ENCODE assay signal across 25 mouse cellular contexts in the genomic region with DNA sequence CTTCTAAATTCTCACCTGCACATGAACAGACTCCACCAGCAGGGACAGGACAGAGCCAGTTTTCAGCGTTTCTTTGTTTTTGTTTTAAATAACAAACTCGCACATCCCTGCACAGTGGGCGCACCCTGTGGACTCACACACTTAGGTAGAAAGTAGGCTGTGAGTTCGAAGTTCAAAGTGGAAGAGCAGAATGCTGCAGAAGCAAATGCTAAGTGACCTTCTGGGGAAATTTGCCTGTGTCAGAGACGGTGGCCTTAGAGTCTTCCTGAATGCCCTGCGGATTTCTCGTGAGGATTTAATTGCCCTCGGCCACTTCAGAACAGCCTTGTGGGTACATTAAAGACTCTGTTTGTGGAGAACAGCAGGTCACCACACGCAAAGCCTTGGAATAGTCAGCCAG. TPM values are rescaled to one million over a fixed set of nuclear protein-coding genes. Genes with fewer than 3 reads are reported as not detected.
A peak's percentile ranks its signal among the peaks of the same experiment; 100 is the strongest.
DNase-seq lines count a peak whose midpoint lies in the region; ATAC-seq and TF ChIP-seq lines count a peak whose summit lies in the region.
"Had no signal": no experiment of that assay in that cellular context is flagged by ENCODE, and none has a peak within 500 bp of the region (broad histone marks: within the 10 kb centered on the region; RNA-seq: fewer than 3 reads in every experiment).

No protein-coding gene starts in this region.

- ATAC-seq in hindbrain, embryonic 16.5 days = no peak
- ATAC-seq in forebrain, embryonic 12.5 days (ENCODE audit: low FRiP score) = no peak
- ATAC-seq in midbrain, embryonic 11.5 days (ENCODE audit: low FRiP score) = no peak
- no peak for ATAC-seq in kidney, embryonic 16.5 days (ENCODE audit: low FRiP score, low TSS enrichment)

- intact Hi-C loops in heart, postnatal 14 days (cut with DNase I) = no loop called here

- 3% methylated on average over 9 of the region's 9 CpGs for WGBS in hindbrain, embryonic 10.5 days
- WGBS in hindbrain, embryonic 16.5 days = 11% methylated on average over 9 of the region's 9 CpGs
- WGBS in forebrain, embryonic 12.5 days = 2% methylated on average over 9 of the region's 9 CpGs
- 2% methylated on average over 9 of the region's 9 CpGs for WGBS in midbrain, embryonic 11.5 days
- 4% methylated on average over 9 of the region's 9 CpGs for WGBS in kidney, embryonic 16.5 days

- peaks cover 76% of the 10 kb centered on the region for H3K4me1 ChIP-seq in hindbrain, embryonic 10.5 days (replicated peaks)
- H3K4me1 ChIP-seq in hindbrain, embryonic 16.5 days (ENCODE audit: control insufficient read depth, insufficient read depth, low read depth, low read length) = no peaks in the 10 kb centered on the region; the same call in none of the 2 replicates
- peaks cover 63% of the 10 kb centered on the region for H3K4me1 ChIP-seq in forebrain, embryonic 12.5 days
- H3K4me1 ChIP-seq in midbrain, embryonic 11.5 days (ENCODE audit: control insufficient read depth, insufficient read depth, low read length) = peaks cover 43% of the 10 kb centered on the region
- H3K4me1 ChIP-seq in kidney, embryonic 16.5 days (ENCODE audit: insufficient read depth, low read length) = peaks cover 7% of the 10 kb centered on the region
- H3K4me1 ChIP-seq: liver, embryonic 15.5 days had no signal

- no peaks in the 10 kb centered on the region for H3K9me3 ChIP-seq in hindbrain, embryonic 10.5 days
- H3K9me3 ChIP-seq in hindbrain, embryonic 16.5 days (ENCODE audit: control insufficient read depth, low read length) = no peaks in the 10 kb centered on the region
- H3K9me3 ChIP-seq in forebrain, embryonic 12.5 days = no peaks in the 10 kb centered on the region
- H3K9me3 ChIP-seq in midbrain, embryonic 11.5 days (ENCODE audit: control insufficient read depth, low read length) = no peaks in the 10 kb centered on the region
- no peaks in the 10 kb centered on the region for H3K9me3 ChIP-seq in kidney, embryonic 16.5 days (ENCODE audit: low read length)
- H3K9me3 ChIP-seq: heart, embryonic 13.5 days; hindbrain, embryonic 15.5 days; limb, embryonic 12.5 days; liver, embryonic 15.5 days; neural tube, embryonic 15.5 days had no signal

- no peak; the same call in 1 of the 2 replicates for TF ChIP-seq CTCF in brain, embryonic 14.5 days (IDR thresholded peaks at IDR 0.05; ENCODE audit: borderline replicate concordance, extremely low read depth, insufficient read depth, insufficient read length)

- DNase-seq in hindbrain, embryonic 10.5 days (ENCODE audit: low spot score) = no peak
- DNase-seq in brain, embryonic 14.5 days (ENCODE audit: low read depth) = peak; percentile 77
- DNase-seq in midbrain, embryonic 11.5 days (ENCODE audit: low spot score, missing footprints) = peak; percentile 90
- DNase-seq in urinary bladder, adult 18-20 months (ENCODE audit: low spot score in 2 of 2) = no peak
- DNase-seq in heart, postnatal 14 days = no peak
- DNase-seq: cerebellum, adult 11-12 months; kidney, adult 18-20 months; kidney, postnatal 36 days; lung, postnatal 36 days; spleen, adult 18-20 months; thymus, postnatal 14 days had no signal

- peak overlapping the region; percentile 94 for H3K27ac ChIP-seq in hindbrain, embryonic 10.5 days
- no peak overlapping the region for H3K27ac ChIP-seq in hindbrain, embryonic 16.5 days (ENCODE audit: low read depth, low read length)
- peak overlapping the region; percentile 97 for H3K27ac ChIP-seq in forebrain, embryonic 12.5 days
- peak overlapping the region; percentile 91 for H3K27ac ChIP-seq in midbrain, embryonic 11.5 days (ENCODE audit: low read depth, low read length)
- H3K27ac ChIP-seq in kidney, embryonic 16.5 days (ENCODE audit: low read length) = no peak overlapping the region
- H3K27ac ChIP-seq: heart, embryonic 13.5 days; limb, embryonic 12.5 days; liver, embryonic 15.5 days; neural tube, embryonic 15.5 days had no signal

- H3K36me3 ChIP-seq in hindbrain, embryonic 10.5 days = peaks cover 3% of the 10 kb centered on the region
- no peaks in the 10 kb centered on the region for H3K36me3 ChIP-seq in hindbrain, embryonic 16.5 days (ENCODE audit: control insufficient read depth, insufficient read depth, low read length)
- no peaks in the 10 kb centered on the region; the same call in 1 of the 2 replicates for H3K36me3 ChIP-seq in forebrain, embryonic 12.5 days (replicated peaks)
- no peaks in the 10 kb centered on the region for H3K36me3 ChIP-seq in midbrain, embryonic 11.5 days (ENCODE audit: control insufficient read depth, insufficient read depth, low read length)
- H3K36me3 ChIP-seq in kidney, embryonic 16.5 days (ENCODE audit: insufficient read depth, low read length) = no peaks in the 10 kb centered on the region
- H3K36me3 ChIP-seq: heart, embryonic 13.5 days; hindbrain, embryonic 15.5 days; limb, embryonic 12.5 days; liver, embryonic 15.5 days; neural tube, embryonic 15.5 days had no signal

- no peak overlapping the region for H3K4me2 ChIP-seq in hindbrain, embryonic 16.5 days (ENCODE audit: low read length)
- H3K4me2 ChIP-seq in forebrain, embryonic 12.5 days = peak overlapping the region; percentile 82
- peak overlapping the region; percentile 83 for H3K4me2 ChIP-seq in midbrain, embryonic 11.5 days
- no peak overlapping the region for H3K4me2 ChIP-seq in kidney, embryonic 16.5 days (replicated peaks; ENCODE audit: low read depth, low read length)
- H3K4me2 ChIP-seq: heart, embryonic 13.5 days; limb, embryonic 12.5 days; liver, embryonic 15.5 days had no signal

- no peak for TF ChIP-seq POLR2A in brain, embryonic 14.5 days (IDR thresholded peaks at IDR 0.05; ENCODE audit: borderline replicate concordance, extremely low read depth, insufficient read depth, insufficient read length, poor library complexity, severe bottlenecking)

- H3K9ac ChIP-seq in hindbrain, embryonic 16.5 days (ENCODE audit: low read depth, low read length) = no peak overlapping the region
- peak overlapping the region; percentile 86; the same call in 1 of the 2 replicates for H3K9ac ChIP-seq in forebrain, embryonic 12.5 days
- H3K9ac ChIP-seq in midbrain, embryonic 11.5 days (ENCODE audit: low read length) = peak overlapping the region; percentile 85
- H3K9ac ChIP-seq in kidney, embryonic 16.5 days (replicated peaks; ENCODE audit: low read length) = no peak overlapping the region
- H3K9ac ChIP-seq: heart, embryonic 13.5 days; hindbrain, embryonic 15.5 days; limb, embryonic 12.5 days; liver, embryonic 15.5 days; neural tube, embryonic 15.5 days had no signal

- peaks cover 86% of the 10 kb centered on the region for H3K27me3 ChIP-seq in hindbrain, embryonic 10.5 days (ENCODE audit: insufficient read depth, poor library complexity, severe bottlenecking)
- peaks cover 43% of the 10 kb centered on the region for H3K27me3 ChIP-seq in hindbrain, embryonic 16.5 days (replicated peaks; ENCODE audit: control insufficient read depth, insufficient read depth, low read length)
- H3K27me3 ChIP-seq in forebrain, embryonic 12.5 days = peaks cover 34% of the 10 kb centered on the region
- peaks cover 17% of the 10 kb centered on the region for H3K27me3 ChIP-seq in midbrain, embryonic 11.5 days (ENCODE audit: control insufficient read depth, insufficient read depth, low read length)
- H3K27me3 ChIP-seq in kidney, embryonic 16.5 days (ENCODE audit: insufficient read depth, low read length) = peaks cover 93% of the 10 kb centered on the region

- H3K4me3 ChIP-seq in hindbrain, embryonic 10.5 days = peak overlapping the region; percentile 78
- no peak overlapping the region for H3K4me3 ChIP-seq in hindbrain, embryonic 16.5 days (ENCODE audit: low read length)
- peak overlapping the region; percentile 89; the same call in 1 of the 2 replicates for H3K4me3 ChIP-seq in forebrain, embryonic 12.5 days (replicated peaks)
- H3K4me3 ChIP-seq in midbrain, embryonic 11.5 days (ENCODE audit: low read depth, low read length) = 0 out of 2 replicates have a peak overlapping the region, but pooled peaks have one; percentile 93
- no peak overlapping the region for H3K4me3 ChIP-seq in kidney, embryonic 16.5 days (ENCODE audit: low read length)
- H3K4me3 ChIP-seq: heart, embryonic 13.5 days; hindbrain, embryonic 15.5 days; limb, embryonic 12.5 days; liver, embryonic 15.5 days; neural tube, embryonic 15.5 days had no signal

RNA-seq across cellular contexts. Expression of a gene that starts 7.6 kb away (rescaled TPM):
- 2.5 and 2.6 TPM in 2 replicates for polyA plus RNA-seq in hindbrain, embryonic 10.5 days (2016; fragmentation: Nextera tagmentation; extraction: Ambion mirVana)
- polyA plus RNA-seq in hindbrain, embryonic 16.5 days (2015; fragmentation: Nextera tagmentation; extraction: Ambion mirVana) = 1.2 and 1.4 TPM in 2 replicates
- polyA plus RNA-seq in brain, embryonic 14.5 days (2012; rRNA removed) = 23.5 and 30.1 TPM in 2 replicates
- polyA plus RNA-seq in forebrain, embryonic 12.5 days (2016; fragmentation: Nextera tagmentation; extraction: Ambion mirVana) = 9.6 and 11.0 TPM in 2 replicates
- 8.2 and 8.7 TPM in 2 replicates for polyA plus RNA-seq in midbrain, embryonic 11.5 days (2014; fragmentation: Nextera tagmentation; extraction: Ambion mirVana)
- not detected in 2 replicates for polyA plus RNA-seq in kidney, embryonic 16.5 days (2015; fragmentation: Nextera tagmentation; extraction: Ambion mirVana)
- not detected for total RNA-seq in heart, postnatal 14 days (2021)
- total RNA-seq: adrenal gland, adult 18-20 months; CH12.LX; common myeloid progenitor, adult 5-6 weeks; gastrocnemius, postnatal 4 days; monocyte, adult 5-6 weeks had no signal
- polyA plus RNA-seq: heart, embryonic 13.5 days; limb, embryonic 12.5 days; liver, embryonic 15.5 days; stomach, embryonic 16.5 days had no signal

Comparison
In these comparisons a context has a peak if more than half of its experiments do, and no peak if none do; other contexts are left out.
1. H3K27ac ChIP-seq: peak in hindbrain, embryonic 10.5 days (single experiment), forebrain, embryonic 12.5 days (single experiment) and midbrain, embryonic 11.5 days (single experiment); none in hindbrain, embryonic 16.5 days (single experiment) and kidney, embryonic 16.5 days (single experiment).
2. H3K4me3 ChIP-seq: peak in hindbrain, embryonic 10.5 days (single experiment), forebrain, embryonic 12.5 days (single experiment) and midbrain, embryonic 11.5 days (single experiment); none in hindbrain, embryonic 16.5 days (single experiment) and kidney, embryonic 16.5 days (single experiment).
3. DNase-seq: peak in brain, embryonic 14.5 days (single experiment) and midbrain, embryonic 11.5 days (single experiment); none in hindbrain, embryonic 10.5 days (single experiment), urinary bladder, adult 18-20 months (0 of 2) and heart, postnatal 14 days (0 of 2).
4. H3K4me2 ChIP-seq: peak in forebrain, embryonic 12.5 days (single experiment) and midbrain, embryonic 11.5 days (single experiment); none in hindbrain, embryonic 16.5 days (single experiment) and kidney, embryonic 16.5 days (single experiment).
5. H3K9ac ChIP-seq: peak in forebrain, embryonic 12.5 days (single experiment) and midbrain, embryonic 11.5 days (single experiment); none in hindbrain, embryonic 16.5 days (single experiment) and kidney, embryonic 16.5 days (single experiment).